Mouse (Mus musculus) MEL (cell line): ENCODE measurements around the gene Galnt6.

Experiments used
- CTCF ChIP-seq, 3 experiments: IDR thresholded peaks in 2 of 3; conservative IDR thresholded peaks in 1 of 3; 2 replicates each; pipeline ENCODE4 v1.5.1; 2011 to 2012; ENCODE audit warnings: low read length in 3 of 3, low read depth in 2 of 3, mild to moderate bottlenecking in 2 of 3, improper control_type of control experiment in 1 of 3, inconsistent platforms in 1 of 3, mixed read lengths in 1 of 3, moderate library complexity in 1 of 3; ENCODE audit not compliant: control insufficient read depth in 1 of 3, insufficient read depth in 1 of 3, poor library complexity in 1 of 3, severe bottlenecking in 1 of 3
- E2F4 ChIP-seq: IDR thresholded peaks from 2 replicates; pipeline ENCODE4 v1.6.1; 2011; ENCODE audit warnings: low read depth, low read length, improper control_type of control experiment, borderline replicate concordance
- MAFK ChIP-seq: IDR thresholded peaks from 2 replicates; pipeline ENCODE4 v1.6.1; 2011; ENCODE audit warnings: low read depth, mild to moderate bottlenecking, low read length, improper control_type of control experiment, borderline replicate concordance
- MXI1 ChIP-seq: IDR thresholded peaks from 2 replicates; pipeline ENCODE4 v1.6.1; 2011; ENCODE audit warnings: mild to moderate bottlenecking, low read depth, low read length, improper control_type of control experiment
- NRF1 ChIP-seq: IDR thresholded peaks from 2 replicates; pipeline ENCODE4 v1.6.1; 2014; ENCODE audit warnings: low read depth, mild to moderate bottlenecking, inconsistent platforms, low read length, improper control_type of control experiment, moderate library complexity; ENCODE audit not compliant: poor library complexity, insufficient read depth, severe bottlenecking
- POLR2A ChIP-seq, 2 experiments: IDR thresholded peaks; 2 replicates each; pipeline ENCODE4 v1.6.1; 2011 to 2012; ENCODE audit warnings: low read length in 2 of 2, mild to moderate bottlenecking in 2 of 2, control low read depth in 1 of 2, improper control_type of control experiment in 1 of 2, low read depth in 1 of 2, moderate library complexity in 1 of 2; ENCODE audit not compliant: control insufficient read depth in 1 of 2, insufficient read depth in 1 of 2, poor library complexity in 1 of 2
- POLR2AphosphoS2 ChIP-seq: IDR thresholded peaks from 2 replicates; pipeline ENCODE4 v1.6.1; 2011; ENCODE audit warnings: low read length, improper control_type of control experiment
- SMC3 ChIP-seq: IDR thresholded peaks from 2 replicates; pipeline ENCODE4 v1.6.1; 2011; ENCODE audit warnings: low read depth, low read length, improper control_type of control experiment
- TCF12 ChIP-seq: IDR thresholded peaks from 2 replicates; pipeline ENCODE4 v1.6.1; 2014; ENCODE audit warnings: low read depth, mild to moderate bottlenecking, inconsistent platforms, low read length, improper control_type of control experiment, moderate library complexity
- UBTF ChIP-seq: IDR thresholded peaks from 2 replicates; pipeline ENCODE4 v1.6.1; 2012; ENCODE audit warnings: low read depth, mild to moderate bottlenecking, inconsistent platforms, low read length, improper control_type of control experiment, moderate library complexity, borderline replicate concordance; ENCODE audit not compliant: insufficient read depth
- ZC3H11A ChIP-seq: IDR thresholded peaks from 2 replicates; pipeline ENCODE4 v1.6.1; 2012; ENCODE audit warnings: low read depth, mild to moderate bottlenecking, inconsistent platforms, low read length, improper control_type of control experiment
- ZKSCAN1 ChIP-seq: IDR thresholded peaks from 2 replicates; pipeline ENCODE4 v1.6.1; 2012; ENCODE audit warnings: low read depth, mild to moderate bottlenecking, inconsistent platforms, low read length, improper control_type of control experiment, moderate library complexity
- ZNF384 ChIP-seq: IDR thresholded peaks from 2 replicates; pipeline ENCODE4 v1.6.1; 2012; ENCODE audit warnings: low read depth, mild to moderate bottlenecking, inconsistent platforms, low read length, improper control_type of control experiment

- TF ChIP-seq POLR2A (IDR thresholded peaks at IDR 0.05; ENCODE audit: control insufficient read depth in 1 of 2, insufficient read depth in 1 of 2, low read depth in 1 of 2, low read length in 2 of 2, poor library complexity in 1 of 2), result no peak
- TF ChIP-seq E2F4, result no peak
- no peak for TF ChIP-seq CTCF (IDR thresholded peaks at IDR 0.05 in 2 of 3, conservative IDR thresholded peaks at IDR 0.05 in 1 of 3; ENCODE audit: control insufficient read depth in 1 of 3, insufficient read depth in 1 of 3, low read depth in 2 of 3, low read length in 3 of 3, poor library complexity in 1 of 3, severe bottlenecking in 1 of 3)
- TF ChIP-seq ZNF384, result no peak
- TF ChIP-seq ZKSCAN1, result no peak
- no peak for TF ChIP-seq ZC3H11A
- TF ChIP-seq MAFK, result no peak
- TF ChIP-seq MXI1, result no peak
- TF ChIP-seq POLR2AphosphoS2, result no peak
- no peak for TF ChIP-seq TCF12
- TF ChIP-seq UBTF, result no peak
- TF ChIP-seq SMC3, result no peak
- no peak for TF ChIP-seq NRF1
These were observed 9.1 kb downstream of the Galnt6 start for GRCm38 (mm10) chr15:100720066-100720465.
